Mouse (Mus musculus) ES-E14 (cell line): Measurements from ENCODE around the gene Lrtm2. TPM values are rescaled to one million over a fixed set of nuclear protein-coding genes. Genes with fewer than 3 reads are reported as not detected.

Experiments used
- DNase-seq: peaks from one replicate; pipeline ENCODE4 v3.0.0-alpha.2; 2013; ENCODE audit warnings: low read depth, low spot score
- H3K27ac ChIP-seq: 2 replicates; pipeline ENCODE4 v1.5.1; 2012; ENCODE audit warnings: low read depth, mild to moderate bottlenecking, low read length, moderate library complexity, mixed read lengths; ENCODE audit not compliant: poor library complexity, insufficient read depth, severe bottlenecking
- H3K36me3 ChIP-seq: 2 replicates; pipeline ENCODE4 v1.6.1; 2012; ENCODE audit warnings: mild to moderate bottlenecking, low read length, moderate library complexity, mixed read lengths; ENCODE audit not compliant: control insufficient read depth, poor library complexity, insufficient read depth, severe bottlenecking
- H3K4me1 ChIP-seq, 2 experiments: fragments of 150-350 bp in 1 of 2; sonication (generic) in 1 of 2; 2 replicates each; pipeline ENCODE4 v1.6.1; 2012; ENCODE audit warnings: low read length in 2 of 2, mild to moderate bottlenecking in 1 of 2, mixed read lengths in 1 of 2; ENCODE audit not compliant: control insufficient read depth in 2 of 2, insufficient read depth in 2 of 2, poor library complexity in 1 of 2
- H3K4me3 ChIP-seq, 2 experiments: fragments of 150-350 bp in 1 of 2; sonication (generic) in 1 of 2; 2 replicates each; pipeline ENCODE4 v1.5.1; 2012; ENCODE audit warnings: low read length in 2 of 2, low read depth in 1 of 2, mild to moderate bottlenecking in 1 of 2, mixed read lengths in 1 of 2; ENCODE audit not compliant: insufficient read depth in 1 of 2, poor library complexity in 1 of 2, severe bottlenecking in 1 of 2
- H3K9ac ChIP-seq: 2 replicates; pipeline ENCODE4 v1.6.1; 2012; ENCODE audit warnings: low read depth, mild to moderate bottlenecking, low read length, mixed read lengths; ENCODE audit not compliant: poor library complexity, insufficient read depth, severe bottlenecking
- H3K9me3 ChIP-seq: fragments of 150-350 bp; sonication (generic); 2 replicates; pipeline ENCODE4 v1.6.1; 2012; ENCODE audit warnings: low read depth, mild to moderate bottlenecking, low read length; ENCODE audit not compliant: control insufficient read depth, insufficient read depth
- CHD2 ChIP-seq: IDR thresholded peaks from 2 replicates; pipeline ENCODE4 v1.6.1; 2014; ENCODE audit warnings: mild to moderate bottlenecking, low read depth, low read length, inconsistent platforms
- HCFC1 ChIP-seq: IDR thresholded peaks from 2 replicates; pipeline ENCODE4 v1.6.1; 2012; ENCODE audit warnings: low read length, inconsistent platforms, borderline replicate concordance; ENCODE audit not compliant: insufficient read depth
- MAFK ChIP-seq: IDR thresholded peaks from 2 replicates; pipeline ENCODE4 v1.6.1; 2014; ENCODE audit warnings: mild to moderate bottlenecking, low read depth, low read length, inconsistent platforms; ENCODE audit not compliant: insufficient read depth
- ZC3H11A ChIP-seq: IDR thresholded peaks from 2 replicates; pipeline ENCODE4 v1.6.1; 2012; ENCODE audit warnings: low read depth, mild to moderate bottlenecking, inconsistent platforms, low read length, borderline replicate concordance
- ZNF384 ChIP-seq: IDR thresholded peaks from 2 replicates; pipeline ENCODE4 v1.6.1; 2012; ENCODE audit warnings: low read depth, low read length, inconsistent platforms
- in situ Hi-C, 2 experiments: fragments of 600-800 bp; cut with MboI; formaldehyde crosslinking; loops; one replicate each; pipeline ENCODE4 v1.15.1; 2025; ENCODE audit warnings: low sequenced_read_pairs in 2 of 2, inconsistent platforms in 1 of 2; ENCODE audit not compliant: unreplicated experiment in 2 of 2
- total RNA-seq: library from RNA; depleted of rRNA; stranded (reverse); fragments of 300-350 nt; gene quantifications from 2 replicates; pipeline ENCODE4 v1.2.3, GENCODE M21; 2012

Lrtm2 gene
- total RNA-seq, 1 experiment: 1.5 TPM

DNA sequence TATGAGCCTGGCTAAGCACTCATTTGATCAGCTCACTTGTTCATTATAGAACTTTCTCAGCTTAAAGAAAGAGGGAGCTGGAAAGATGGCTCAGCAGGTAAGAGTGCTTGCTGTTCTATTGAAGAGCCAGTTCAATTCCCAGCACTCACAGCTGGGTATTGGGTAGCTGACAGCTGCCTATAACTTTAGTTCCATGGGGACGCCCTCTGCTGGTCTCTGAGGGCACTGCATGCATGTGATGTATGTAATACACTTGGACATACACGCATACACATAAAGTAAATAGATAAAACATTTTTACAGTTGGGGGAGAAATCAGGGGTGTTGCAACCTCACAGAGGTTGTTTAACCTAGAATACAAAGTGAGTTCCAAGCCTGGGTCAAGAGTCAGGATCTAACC, 11.2 kb downstream of the Lrtm2 start:
- no peak overlapping the region for H3K27ac ChIP-seq
- no peaks in the 10 kb centered on the region for H3K9me3 ChIP-seq
- DNase-seq: peak; percentile 47
- no peaks in the 10 kb centered on the region for H3K36me3 ChIP-seq
- TF ChIP-seq ZC3H11A (0 out of 2 replicates have a peak, but pooled peaks have one; percentile 4), MAFK (no peak)
- in situ Hi-C loops: no loop called here
- H3K9ac ChIP-seq: no peak overlapping the region
- H3K4me3 ChIP-seq: no peak overlapping the region
- peaks cover 3 to 10% of the 10 kb centered on the region in 2 experiments; a peak in 2 of 4 replicates for H3K4me1 ChIP-seq

DNA sequence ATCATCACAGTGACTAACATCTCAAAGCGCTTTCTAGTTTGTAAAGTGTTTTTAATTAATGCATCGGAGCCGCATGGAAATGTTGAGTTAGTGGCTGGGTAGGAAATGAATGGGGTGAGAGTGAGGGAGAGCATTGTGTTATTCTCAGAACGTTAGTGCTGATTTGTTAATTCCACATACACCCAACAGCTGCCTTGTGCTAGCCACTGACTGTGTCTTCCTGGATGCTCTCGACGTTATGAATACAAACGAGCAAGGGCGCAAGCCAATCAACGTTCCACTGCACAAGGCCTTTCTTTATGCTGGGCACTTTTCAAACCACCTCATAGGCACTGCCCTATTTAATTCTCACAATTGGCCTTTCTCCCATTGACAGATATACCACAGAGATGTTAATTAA, 11.8 kb downstream of the Lrtm2 start:
- TF ChIP-seq CHD2: no peak
- no peak for TF ChIP-seq HCFC1
- TF ChIP-seq ZNF384: no peak
- TF ChIP-seq MAFK: no peak
- TF ChIP-seq ZC3H11A: no peak
- H3K9me3 ChIP-seq: no peaks in the 10 kb centered on the region
- H3K4me1 ChIP-seq: peaks cover 2 to 4% of the 10 kb centered on the region in 2 experiments; a peak in 1 of 4 replicates
- no peak for DNase-seq
- H3K4me3 ChIP-seq: no peak overlapping the region
- in situ Hi-C loops: no loop called here
- no peak overlapping the region for H3K27ac ChIP-seq
- H3K36me3 ChIP-seq: no peaks in the 10 kb centered on the region
- H3K9ac ChIP-seq: no peak overlapping the region

DNA sequence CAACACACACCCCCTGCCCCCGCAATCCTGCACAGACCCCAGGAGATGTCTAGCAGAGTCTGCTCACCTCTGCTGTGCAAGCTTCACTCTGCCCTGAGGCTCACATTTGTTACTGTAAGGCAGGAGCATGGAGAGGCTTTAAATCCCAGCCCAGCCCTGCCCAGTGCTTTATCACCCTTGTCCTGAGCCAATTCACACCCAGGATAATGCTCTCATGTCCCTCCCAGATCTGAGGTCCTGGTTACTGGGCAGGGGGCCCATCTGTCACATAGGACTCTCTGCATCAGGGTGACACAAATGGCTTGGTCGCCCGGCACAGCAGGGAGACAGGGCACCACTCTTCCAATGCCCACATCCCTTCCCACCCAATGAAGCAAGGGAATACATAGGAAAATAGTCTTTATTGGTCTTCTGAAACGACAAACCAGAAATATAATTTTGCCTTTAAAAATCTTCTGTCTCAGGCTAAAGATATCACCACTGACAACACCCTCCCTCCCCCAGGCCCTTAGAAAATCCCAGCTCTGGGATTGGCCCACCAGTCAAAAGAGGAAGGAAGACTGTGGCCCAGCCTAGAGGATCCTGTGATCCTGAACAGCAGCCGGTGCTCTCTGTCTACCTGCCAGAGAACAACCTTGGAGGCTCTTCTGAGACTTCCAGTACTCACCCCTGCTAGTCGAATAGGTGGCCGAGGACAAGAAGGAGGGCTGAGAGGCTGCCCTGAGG, 15.7 kb downstream of the Lrtm2 start:
- Histone ChIP-seq H3K4me3 (no peak overlapping the region), H3K9me3 (no peaks in the 10 kb centered on the region), H3K36me3 (no peaks in the 10 kb centered on the region), H3K4me1 (no peaks in the 10 kb centered on the region; a peak in 1 of 4 replicates), H3K27ac (no peak overlapping the region), H3K9ac (no peak overlapping the region)
- TF ChIP-seq ZC3H11A (no peak), CHD2 (no peak), ZNF384 (no peak)
- no peak for DNase-seq
- in situ Hi-C loops: no loop called here

DNA sequence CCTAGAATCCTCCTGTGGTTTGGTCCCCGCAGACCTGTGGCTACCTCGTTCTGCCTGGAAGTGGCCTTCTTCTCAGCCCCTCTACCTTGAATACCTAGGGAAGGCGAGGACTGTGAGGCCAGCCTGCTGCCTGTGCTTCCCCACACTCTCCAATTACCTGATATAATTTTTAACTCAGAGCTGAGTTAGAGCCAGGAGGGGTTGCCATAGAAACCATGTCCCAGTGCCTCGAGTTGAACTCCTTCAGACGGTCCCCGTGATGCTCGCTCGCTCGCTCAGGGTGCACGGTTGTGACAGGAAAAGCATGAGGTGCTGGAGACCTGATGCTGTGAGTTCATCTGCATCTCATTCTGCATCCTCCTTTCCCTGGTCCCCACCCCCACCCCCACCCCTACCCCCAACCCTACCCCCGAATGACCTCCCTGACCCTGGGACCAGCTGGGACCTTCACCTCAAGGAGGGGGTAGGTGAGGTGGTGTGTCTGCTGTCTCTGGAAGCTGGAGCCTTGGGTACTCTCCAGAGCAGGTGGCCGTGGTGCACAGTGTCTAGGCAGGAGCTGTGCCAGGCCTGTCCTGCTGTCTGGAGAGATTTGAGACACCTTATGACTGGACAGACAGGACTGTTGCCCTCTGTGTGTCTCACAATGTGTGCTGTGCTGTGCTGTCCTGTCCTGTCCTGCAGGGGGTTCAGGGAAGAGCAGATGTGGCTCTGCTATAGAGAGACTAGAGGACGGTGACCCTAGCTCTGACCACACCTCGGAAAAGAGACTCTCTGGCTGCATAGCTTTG, 16.8 kb downstream of the Lrtm2 start:
- TF ChIP-seq MAFK (no peak), CHD2 (no peak), HCFC1 (no peak), ZNF384 (no peak), ZC3H11A (no peak)
- no peaks in the 10 kb centered on the region; a peak in 1 of 4 replicates for H3K4me1 ChIP-seq

More for the DNA sequence above, 16.8 kb downstream of the Lrtm2 start:
- in situ Hi-C loops: no loop called here
- H3K4me3 ChIP-seq: no peak overlapping the region
- H3K36me3 ChIP-seq: no peaks in the 10 kb centered on the region
- H3K27ac ChIP-seq: no peak overlapping the region
- H3K9ac ChIP-seq: no peak overlapping the region
- no peaks in the 10 kb centered on the region for H3K9me3 ChIP-seq
- DNase-seq: no peak
